Mouse (Mus musculus) kidney, postnatal 4 days (tissue): ENCODE results near the gene Hmga1b.

ENCODE experiments used
- DNase-seq, 2 experiments: peaks; one replicate each; pipeline ENCODE4 v3.0.0; 2021; ENCODE audit warnings: mixed read lengths in 2 of 2

Gene Hmga1b

DNA sequence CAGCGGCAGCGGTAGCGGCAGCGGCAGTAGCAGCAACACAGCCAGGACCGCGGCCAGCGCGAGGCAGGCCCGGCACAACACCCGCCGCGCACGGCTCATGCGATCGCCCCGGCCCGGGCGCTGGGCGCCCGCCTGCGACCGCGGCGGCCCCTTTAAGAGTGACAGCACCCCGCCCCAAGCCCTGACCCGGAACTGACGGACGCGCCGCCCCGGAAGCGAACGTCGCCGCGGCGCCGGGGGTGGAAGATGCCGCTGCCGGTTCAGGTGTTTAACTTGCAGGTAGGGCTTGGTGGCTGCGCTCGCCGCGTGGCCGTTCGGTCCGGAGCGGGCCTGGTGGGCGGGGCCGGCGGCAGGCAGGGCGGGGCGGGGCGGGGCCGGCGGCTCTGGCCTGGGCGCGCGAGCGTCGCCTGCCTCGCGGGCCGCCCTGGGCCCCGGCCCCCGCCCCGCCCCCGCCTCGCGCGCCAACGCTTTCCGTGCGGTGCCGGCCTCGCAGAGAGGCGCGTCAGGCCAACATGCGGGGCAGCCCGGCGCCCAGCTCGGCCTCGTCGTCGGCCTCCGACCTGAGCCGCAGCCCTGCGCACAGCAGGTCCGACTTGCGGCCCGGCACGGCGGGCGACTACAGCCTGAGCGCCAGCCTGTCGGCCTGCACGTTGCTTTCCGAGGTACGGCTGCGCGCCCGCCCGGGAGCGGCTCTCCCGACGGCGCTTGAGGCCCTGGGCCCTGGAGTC is 21.6 kb downstream of the Hmga1b start, which contains the start of the genes Rfng and Gps1:
Gene Rfng (minus strand): TSS at position 144 of the 728 bp plus-strand sequence.
Gene Gps1 (plus strand): TSS at position 209 of the 728 bp plus-strand sequence.
- peak; percentile 87 to 91 for DNase-seq

- DNase-seq: no peak
Measured at GRCm38 (mm10) chr11:120785145-120785544, 22.6 kb downstream of the Hmga1b start.

- DNase-seq: peak in 1 of 2 experiments; percentile 27
Measured at GRCm38 (mm10) chr11:120788460-120788859, 25.9 kb downstream of the Hmga1b start.

DNA sequence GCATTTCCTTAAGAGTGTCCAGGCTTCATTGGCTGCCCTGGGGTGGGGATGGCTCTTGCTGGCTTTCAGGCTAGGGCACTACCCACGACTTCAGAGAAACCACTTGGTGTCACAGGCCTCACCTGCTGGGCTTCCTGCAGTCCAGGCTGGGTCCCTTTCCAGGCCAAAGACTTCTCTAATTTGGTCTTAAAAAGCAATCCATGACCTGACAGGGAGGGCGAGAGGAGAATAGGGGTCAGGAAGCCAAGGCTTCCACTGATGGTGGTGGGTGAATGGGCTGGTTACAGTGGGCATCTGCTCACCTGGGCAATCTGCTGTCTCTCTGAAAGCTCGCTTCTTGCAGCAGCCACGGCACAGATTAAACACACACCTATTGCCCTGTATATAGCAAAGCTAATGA is 26.8 kb downstream of the Hmga1b start:
- no peak for DNase-seq

DNA sequence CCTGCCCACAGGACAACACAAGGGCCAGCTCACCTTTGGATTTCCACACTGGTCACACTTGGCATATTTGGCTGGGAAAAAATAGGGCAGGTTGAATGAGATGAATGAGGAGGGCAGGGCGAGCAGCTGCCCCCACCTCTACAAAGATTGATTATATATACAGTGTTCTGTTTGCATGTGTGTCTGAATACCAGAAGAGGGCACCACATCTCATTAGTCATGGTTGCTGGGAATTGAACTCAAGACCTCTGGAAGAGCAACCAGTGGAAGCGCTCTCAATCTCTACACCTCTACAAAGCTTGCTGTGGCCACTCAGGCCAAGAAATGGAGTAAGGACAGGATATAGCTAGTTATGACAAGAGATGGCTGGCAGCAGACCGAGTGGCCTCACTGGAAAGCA is 27.2 kb downstream of the Hmga1b start:
- DNase-seq: no peak

GRCm38 (mm10) chr11:120792652-120793051 is 30.1 kb downstream of the Hmga1b start:
- no peak for DNase-seq

- peak; percentile 98 for DNase-seq
Measured at GRCm38 (mm10) chr11:120795756-120796613, 33.4 kb downstream of the Hmga1b start, which contains the start of gene Dus1l. Dus1l (minus strand) TSS chr11:120796403.

GRCm38 (mm10) chr11:120796614-120796946 is 34.0 kb downstream of the Hmga1b start:
- no peak for DNase-seq

DNA sequence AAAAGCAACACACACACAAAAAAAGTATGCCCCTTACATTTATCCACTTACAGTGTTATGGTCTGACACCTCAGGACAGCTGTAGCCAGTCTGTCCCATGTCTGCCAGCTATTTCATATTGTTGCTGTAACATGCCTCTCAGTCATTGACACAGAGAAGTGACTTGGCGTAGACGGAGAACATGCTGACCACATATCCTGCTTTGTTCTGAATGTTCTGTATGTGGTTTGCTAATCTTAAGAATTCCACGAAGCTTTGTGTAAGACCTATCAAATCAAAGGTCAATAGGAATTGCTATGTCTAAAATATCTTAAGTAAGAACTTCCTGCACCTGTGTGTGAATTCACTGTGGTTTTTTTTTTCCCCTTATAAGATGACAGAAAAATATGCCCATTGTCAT is 35.6 kb downstream of the Hmga1b start:
- DNase-seq: no peak

DNA sequence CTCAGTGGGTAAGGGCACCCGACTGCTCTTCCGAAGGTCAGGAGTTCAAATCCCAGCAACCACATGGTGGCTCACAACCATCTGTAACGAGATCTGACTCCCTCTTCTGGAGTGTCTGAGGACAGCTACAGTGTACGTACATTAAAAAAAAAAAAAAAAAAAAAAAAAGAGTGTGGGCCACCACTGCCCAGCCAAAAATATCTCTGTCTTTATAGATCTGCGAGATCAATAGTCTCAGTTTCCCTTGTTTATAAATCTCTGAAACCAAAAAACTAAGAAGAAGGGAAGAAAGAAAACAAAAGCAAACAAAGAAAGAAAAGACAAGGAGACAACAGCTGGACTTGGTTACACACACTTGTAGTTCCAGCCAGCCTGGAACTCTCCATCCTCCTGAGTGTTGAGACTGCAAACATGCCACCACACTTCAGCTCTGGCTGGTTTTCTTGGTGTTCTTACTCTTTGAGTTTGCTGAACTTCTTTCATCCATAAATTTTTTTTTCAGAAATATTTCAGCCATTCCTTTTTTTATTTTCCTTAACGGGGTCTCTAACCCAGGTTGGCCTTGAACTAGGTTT is 36.8 kb downstream of the Hmga1b start:
- no peak for DNase-seq

GRCm38 (mm10) chr11:120800061-120800904 is 37.7 kb downstream of the Hmga1b start:
- DNase-seq: peak; percentile 95 to 96

- DNase-seq: no peak
Measured at GRCm38 (mm10) chr11:120804274-120804673, 41.7 kb downstream of the Hmga1b start.

DNA sequence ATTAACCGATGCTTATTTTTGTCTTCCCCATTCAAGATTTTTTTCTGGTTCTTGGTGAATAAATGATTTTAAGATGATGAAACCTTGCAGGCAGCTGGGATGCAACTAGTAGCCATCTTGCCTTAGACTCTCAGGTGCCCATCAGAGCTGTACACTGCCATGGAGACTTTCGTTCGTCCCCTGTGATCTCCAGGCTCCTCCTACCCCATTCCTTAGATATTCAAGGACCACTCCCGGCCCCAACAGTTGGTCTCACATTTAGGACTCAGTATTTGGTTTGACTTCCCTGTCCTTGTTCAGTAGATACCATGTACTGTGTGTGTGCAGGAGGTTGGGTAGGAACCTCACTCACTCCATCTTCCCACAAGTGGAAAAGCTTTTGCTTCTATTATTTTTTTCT is 42.2 kb downstream of the Hmga1b start:
- DNase-seq: no peak

DNA sequence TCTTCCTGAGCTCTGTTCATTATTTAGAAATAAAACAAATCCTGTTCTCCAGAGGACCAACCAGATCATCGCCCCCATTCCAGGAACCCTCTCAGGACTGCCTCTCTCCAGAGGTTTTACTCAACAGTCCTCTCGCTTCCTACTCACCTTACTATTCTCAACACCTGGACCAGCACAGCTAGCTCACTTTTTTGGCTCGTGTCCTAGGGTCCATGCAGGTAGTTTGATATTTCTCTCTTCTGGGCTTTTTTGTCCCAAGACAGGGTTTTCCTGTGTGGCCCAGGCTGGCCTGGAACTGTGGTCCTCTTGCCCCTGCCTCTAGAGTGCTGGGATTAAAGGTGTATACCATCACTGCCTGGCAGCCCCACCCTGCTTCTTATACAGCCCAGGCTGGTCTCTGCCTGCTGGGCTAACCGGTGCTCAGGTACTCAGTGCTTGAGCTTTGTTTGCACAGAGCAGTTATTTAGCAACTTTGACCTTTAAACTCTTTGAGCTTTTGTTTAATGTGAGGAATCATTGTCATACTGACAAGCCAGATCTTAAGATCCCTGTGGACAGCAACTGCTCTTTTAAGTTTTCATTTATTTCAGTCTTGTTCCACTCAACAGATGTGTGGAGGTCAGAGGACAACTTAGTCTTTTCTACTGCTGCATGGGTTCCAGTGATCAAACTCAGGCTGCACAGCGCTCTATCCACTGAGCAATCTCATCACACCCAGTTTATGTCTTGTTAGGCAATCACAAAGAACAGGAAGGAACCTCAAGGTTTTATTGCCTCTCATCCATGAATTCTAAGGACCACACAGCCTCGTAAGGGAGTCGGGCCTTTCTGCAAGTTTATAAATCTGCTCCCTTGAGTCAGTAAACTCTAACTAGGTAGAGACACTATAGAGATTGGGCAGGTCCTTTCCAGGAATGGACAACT is 43.0 kb downstream of the Hmga1b start:
- DNase-seq: no peak

DNA sequence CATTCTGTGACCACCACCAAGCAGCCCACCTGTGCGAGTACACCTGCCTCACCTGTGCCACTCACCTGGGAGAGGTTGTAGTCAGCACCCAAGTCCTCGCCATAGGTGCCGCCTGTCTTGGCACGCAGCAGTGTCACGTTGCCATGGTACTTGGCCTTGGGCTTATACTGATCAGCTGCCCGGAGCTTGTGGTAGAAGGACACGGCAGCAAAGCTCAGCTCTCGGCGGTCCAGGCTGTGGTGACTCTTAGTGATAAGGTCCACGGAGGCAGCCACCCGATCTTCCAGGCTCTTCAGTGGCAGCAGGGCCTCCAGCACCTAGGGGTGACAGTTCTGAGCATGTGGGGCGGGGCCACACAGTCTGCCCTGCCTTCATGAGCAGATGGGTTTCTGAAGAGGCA is 45.4 kb downstream of the Hmga1b start:
- DNase-seq: no peak

DNA sequence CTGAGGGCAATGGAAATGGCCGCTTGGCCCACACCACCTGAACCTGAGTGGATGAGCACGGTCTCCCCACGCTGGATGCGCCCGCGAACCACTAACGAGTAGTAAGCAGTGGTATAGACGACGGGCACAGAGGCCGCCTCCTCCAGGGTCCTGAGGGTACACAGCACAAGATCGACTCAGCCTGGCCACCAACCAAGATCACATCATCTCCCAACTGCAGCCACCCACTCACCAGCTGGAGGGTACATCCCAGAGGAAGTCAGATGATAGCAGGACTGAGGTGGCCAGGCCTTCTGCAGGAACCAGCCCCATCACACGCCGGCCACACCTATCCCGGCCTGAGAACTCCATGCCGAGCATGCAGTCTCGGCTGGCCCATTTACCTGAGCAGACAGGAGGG is 49.5 kb downstream of the Hmga1b start:
- no peak for DNase-seq
